In genomic region chr19:53314530-53315208, GRCm38 (mm10) we compare ENCODE assay signal across 8 mouse cellular contexts. TPM values are rescaled to one million over a fixed set of nuclear protein-coding genes. Genes with fewer than 3 reads are reported as not detected.
DNase-seq lines count a peak whose midpoint lies in the region; ATAC-seq and TF ChIP-seq lines count a peak whose summit lies in the region.
"Had no signal": no experiment of that assay in that cellular context is flagged by ENCODE, and none has a peak within 500 bp of the region (broad histone marks: within the 10 kb centered on the region; RNA-seq: fewer than 3 reads in every experiment).

No protein-coding gene starts in this region.

- TF ChIP-seq CTCF in liver, adult 2 months (IDR thresholded peaks at IDR 0.05; ENCODE audit: low read depth, low read length): no peak
- no peak for TF ChIP-seq CTCF in embryonic fibroblast, embryonic 13.5 days (IDR thresholded peaks at IDR 0.05; ENCODE audit: borderline replicate concordance, insufficient read depth, low read length)

- no peaks in the 10 kb centered on the region for H3K9me3 ChIP-seq in intestine, embryonic 16.5 days (ENCODE audit: control insufficient read depth, low read length)
- no peaks in the 10 kb centered on the region for H3K9me3 ChIP-seq in neural tube, embryonic 13.5 days

- no peaks in the 10 kb centered on the region for H3K4me1 ChIP-seq in liver, adult 2 months (ENCODE audit: control insufficient read depth, insufficient read depth, low read length)
- peaks cover 2% of the 10 kb centered on the region; the same call in 1 of the 2 replicates for H3K4me1 ChIP-seq in embryonic fibroblast, embryonic 13.5 days (ENCODE audit: control insufficient read depth, insufficient read depth, low read length)
- peaks cover 31% of the 10 kb centered on the region for H3K4me1 ChIP-seq in intestine, embryonic 16.5 days (ENCODE audit: control insufficient read depth, insufficient read depth, low read length)
- peaks cover 52% of the 10 kb centered on the region for H3K4me1 ChIP-seq in neural tube, embryonic 13.5 days (replicated peaks)

- H3K4me2 ChIP-seq in intestine, embryonic 16.5 days (ENCODE audit: low read depth, low read length): peak overlapping the region; percentile 66
- H3K4me2 ChIP-seq in neural tube, embryonic 13.5 days: peak overlapping the region; percentile 80

- WGBS in liver, adult 2 months: 45% methylated on average over 16 of the region's 16 CpGs
- WGBS in intestine, embryonic 16.5 days: 41% methylated on average over 16 of the region's 16 CpGs
- 53% methylated on average over 16 of the region's 16 CpGs for WGBS in neural tube, embryonic 13.5 days

- H3K27me3 ChIP-seq in liver, adult 2 months (ENCODE audit: control insufficient read depth, insufficient read depth, low read length): no peaks in the 10 kb centered on the region
- no peaks in the 10 kb centered on the region for H3K27me3 ChIP-seq in intestine, embryonic 16.5 days (replicated peaks; ENCODE audit: control insufficient read depth, insufficient read depth, low read length)
- H3K27me3 ChIP-seq in neural tube, embryonic 13.5 days: no peaks in the 10 kb centered on the region

- ATAC-seq in intestine, embryonic 16.5 days: no peak
- ATAC-seq in neural tube, embryonic 13.5 days (ENCODE audit: low read depth): no peak
- ATAC-seq in megakaryocyte progenitor cell, adult 5-6 weeks (replicated peaks; ENCODE audit: poor library complexity): no peak

- no peak for DNase-seq in liver, adult 2 months (ENCODE audit: extremely low read depth, low read depth, low spot score)
- DNase-seq in liver: no peak
- no peak for DNase-seq in urinary bladder, postnatal 36 days (ENCODE audit: low spot score in 2 of 2)

- H3K79me2 ChIP-seq in liver, adult 2 months (ENCODE audit: control insufficient read depth, insufficient read depth, low read length): peaks cover 7% of the 10 kb centered on the region; the same call in 1 of the 2 replicates

- peak overlapping the region; percentile 59 for H3K9ac ChIP-seq in liver, adult 2 months (ENCODE audit: low read depth, low read length)
- peak overlapping the region; percentile 64 for H3K9ac ChIP-seq in intestine, embryonic 16.5 days (ENCODE audit: low read depth, low read length)
- H3K9ac ChIP-seq in neural tube, embryonic 13.5 days: peak overlapping the region; percentile 48; the same call in 1 of the 2 replicates

- H3K4me3 ChIP-seq in liver, adult 2 months (ENCODE audit: insufficient read depth, low read depth, low read length): peak overlapping the region; percentile 40
- H3K4me3 ChIP-seq in embryonic fibroblast, embryonic 13.5 days (ENCODE audit: insufficient read depth, low read length): peak overlapping the region; percentile 42
- H3K4me3 ChIP-seq in intestine, embryonic 16.5 days (ENCODE audit: low read length): peak overlapping the region; percentile 46
- H3K4me3 ChIP-seq in neural tube, embryonic 13.5 days: peak overlapping the region; percentile 84

- peak overlapping the region; percentile 66 for H3K27ac ChIP-seq in liver, adult 2 months (replicated peaks; ENCODE audit: insufficient read depth, low read depth, low read length)
- peak overlapping the region; percentile 62 for H3K27ac ChIP-seq in embryonic fibroblast, embryonic 13.5 days (ENCODE audit: insufficient read depth, low read length)
- H3K27ac ChIP-seq in intestine, embryonic 16.5 days (ENCODE audit: low read length): peak overlapping the region; percentile 91
- H3K27ac ChIP-seq in neural tube, embryonic 13.5 days (replicated peaks): peak overlapping the region; percentile 68

- no peak for TF ChIP-seq POLR2A in liver, adult 2 months (IDR thresholded peaks at IDR 0.05; ENCODE audit: extremely low read depth, insufficient read depth, low read length)
- TF ChIP-seq POLR2A in embryonic fibroblast, embryonic 13.5 days (IDR thresholded peaks at IDR 0.05; ENCODE audit: low read depth, low read length): no peak

- no peaks in the 10 kb centered on the region for H3K36me3 ChIP-seq in liver, adult 2 months (ENCODE audit: control insufficient read depth, insufficient read depth, low read length)
- H3K36me3 ChIP-seq in intestine, embryonic 16.5 days (ENCODE audit: control insufficient read depth, insufficient read depth, low read length): no peaks in the 10 kb centered on the region
- no peaks in the 10 kb centered on the region for H3K36me3 ChIP-seq in neural tube, embryonic 13.5 days

RNA-seq across cellular contexts. Expression of gene Mxi1, which starts 4.4 kb away (rescaled TPM):
- total RNA-seq in liver, adult 2 months (2014; rRNA removed): 16.0 and 16.1 TPM in 2 replicates
- 11.8 and 15.7 TPM in 2 replicates for polyA plus RNA-seq in liver, adult 2 months (2012; rRNA removed)
- polyA plus RNA-seq in embryonic fibroblast, embryonic 13.5 days (2011; ENCODE audit: insufficient read length, low read depth, missing spikeins): 17.5 and 19.8 TPM in 2 replicates
- polyA plus RNA-seq in intestine, embryonic 16.5 days (2015; fragmentation: Nextera tagmentation; extraction: Ambion mirVana): 10.3 and 12.9 TPM in 2 replicates
- polyA plus RNA-seq in neural tube, embryonic 13.5 days (2015; fragmentation: Nextera tagmentation; extraction: Ambion mirVana): 59.8 and 66.5 TPM in 2 replicates
- total RNA-seq in megakaryocyte progenitor cell, adult 5-6 weeks (2015): 26.5 and 33.7 TPM in 2 replicates
- 58.6 and 59.3 TPM in 2 replicates for total RNA-seq in megakaryocyte progenitor cell, adult 5-6 weeks (2017)

RNA-seq across cellular contexts. Expression of gene Gm10197, which starts 56.9 kb away (rescaled TPM):
- total RNA-seq in liver, adult 2 months (2014; rRNA removed): not detected in 2 replicates
- polyA plus RNA-seq in liver, adult 2 months (2012; rRNA removed): not detected in 2 replicates
- not detected in 2 replicates for polyA plus RNA-seq in embryonic fibroblast, embryonic 13.5 days (2011; ENCODE audit: insufficient read length, low read depth, missing spikeins)
- polyA plus RNA-seq in intestine, embryonic 16.5 days (2015; fragmentation: Nextera tagmentation; extraction: Ambion mirVana): not detected in 2 replicates
- polyA plus RNA-seq in neural tube, embryonic 13.5 days (2015; fragmentation: Nextera tagmentation; extraction: Ambion mirVana): not detected in 2 replicates
- not detected in 2 replicates for total RNA-seq in megakaryocyte progenitor cell, adult 5-6 weeks (2015)
- not detected in 2 replicates for total RNA-seq in megakaryocyte progenitor cell, adult 5-6 weeks (2017)
- total RNA-seq: adrenal gland, adult 8-10 months had no signal
